In genomic region chr11:50768995-50769749, GRCm38 (mm10) we compare ENCODE assay signal across 8 mouse cellular contexts. TPM values are rescaled to one million over a fixed set of nuclear protein-coding genes. Genes with fewer than 3 reads are reported as not detected.
DNase-seq lines count a peak whose midpoint lies in the region; ATAC-seq and TF ChIP-seq lines count a peak whose summit lies in the region.

No protein-coding gene starts in this region.

- no peak overlapping the region for H3K27ac ChIP-seq in bone marrow macrophage, adult 2 months (ENCODE audit: insufficient read depth, low read depth, low read length)
- H3K27ac ChIP-seq in embryonic facial prominence, embryonic 15.5 days (replicated peaks), result 0 out of 2 replicates have a peak overlapping the region, but pooled peaks have one; percentile 2
- no peak overlapping the region for H3K27ac ChIP-seq in heart, embryonic 12.5 days (ENCODE audit: poor library complexity, severe bottlenecking)
- H3K27ac ChIP-seq in kidney, postnatal 0 days, result no peak overlapping the region
- no peak overlapping the region for H3K27ac ChIP-seq in liver, adult 2 months (replicated peaks; ENCODE audit: insufficient read depth, low read depth, low read length)

- TF ChIP-seq CTCF in bone marrow macrophage, adult 2 months (IDR thresholded peaks at IDR 0.05; ENCODE audit: low read depth, low read length), result peak; percentile 82
- peak; percentile 91 for TF ChIP-seq CTCF in kidney, postnatal 0 days (IDR thresholded peaks at IDR 0.05; ENCODE audit: low read depth)
- peak; percentile 88 for TF ChIP-seq CTCF in liver, adult 2 months (IDR thresholded peaks at IDR 0.05; ENCODE audit: low read depth, low read length)

- H3K27me3 ChIP-seq in embryonic facial prominence, embryonic 15.5 days, result peaks cover 7% of the 10 kb centered on the region; the same call in 1 of the 2 replicates
- H3K27me3 ChIP-seq in heart, embryonic 12.5 days (replicated peaks), result no peaks in the 10 kb centered on the region
- no peaks in the 10 kb centered on the region for H3K27me3 ChIP-seq in kidney, postnatal 0 days (ENCODE audit: insufficient read depth, low read length)
- H3K27me3 ChIP-seq in liver, adult 2 months (ENCODE audit: control insufficient read depth, insufficient read depth, low read length), result no peaks in the 10 kb centered on the region
- no peaks in the 10 kb centered on the region for H3K27me3 ChIP-seq in myocyte (ENCODE audit: control insufficient read depth, insufficient read depth, insufficient read length)

- H3K4me1 ChIP-seq in bone marrow macrophage, adult 2 months (ENCODE audit: control insufficient read depth, insufficient read depth, low read length), result no peaks in the 10 kb centered on the region
- peaks cover 4% of the 10 kb centered on the region; the same call in 1 of the 2 replicates for H3K4me1 ChIP-seq in embryonic facial prominence, embryonic 15.5 days
- peaks cover 17% of the 10 kb centered on the region; the same call in 1 of the 2 replicates for H3K4me1 ChIP-seq in heart, embryonic 12.5 days (replicated peaks)
- no peaks in the 10 kb centered on the region for H3K4me1 ChIP-seq in kidney, postnatal 0 days (replicated peaks; ENCODE audit: insufficient read depth, low read length)
- H3K4me1 ChIP-seq in liver, adult 2 months (ENCODE audit: control insufficient read depth, insufficient read depth, low read length), result no peaks in the 10 kb centered on the region; the same call in 1 of the 2 replicates

- peak; percentile 64 for ATAC-seq in embryonic facial prominence, embryonic 15.5 days (ENCODE audit: insufficient number of reproducible peaks, low FRiP score, low TSS enrichment, low read depth)
- ATAC-seq in heart, embryonic 12.5 days (ENCODE audit: insufficient number of reproducible peaks, low FRiP score), result peak; percentile 54
- peak; percentile 84 for ATAC-seq in kidney, postnatal 0 days (replicated peaks; ENCODE audit: low FRiP score, low read depth)

- H3K36me3 ChIP-seq in embryonic facial prominence, embryonic 15.5 days, result 0 out of 2 replicates have a peak, but pooled peaks cover 9% of the 10 kb centered on the region
- no peaks in the 10 kb centered on the region for H3K36me3 ChIP-seq in heart, embryonic 12.5 days
- H3K36me3 ChIP-seq in kidney, postnatal 0 days (ENCODE audit: insufficient read depth, low read length), result no peaks in the 10 kb centered on the region
- H3K36me3 ChIP-seq in liver, adult 2 months (ENCODE audit: control insufficient read depth, insufficient read depth, low read length), result no peaks in the 10 kb centered on the region
- peaks cover 5% of the 10 kb centered on the region for H3K36me3 ChIP-seq in myocyte (ENCODE audit: control insufficient read depth, insufficient read depth)

- H3K4me3 ChIP-seq in bone marrow macrophage, adult 2 months (ENCODE audit: insufficient read depth, low read length), result no peak overlapping the region
- peak overlapping the region; percentile 19; the same call in 1 of the 2 replicates for H3K4me3 ChIP-seq in embryonic facial prominence, embryonic 15.5 days (replicated peaks)
- peak overlapping the region; percentile 25 for H3K4me3 ChIP-seq in heart, embryonic 12.5 days
- no peak overlapping the region; the same call in 1 of the 2 replicates for H3K4me3 ChIP-seq in kidney, postnatal 0 days (replicated peaks; ENCODE audit: low read depth, low read length)
- no peak overlapping the region for H3K4me3 ChIP-seq in liver, adult 2 months (ENCODE audit: insufficient read depth, low read depth, low read length)
- H3K4me3 ChIP-seq in myocyte, result no peak overlapping the region

- H3ac ChIP-seq in myocyte (ENCODE audit: control insufficient read depth, insufficient read length), result no peak overlapping the region

- TF ChIP-seq POLR2A in bone marrow macrophage, adult 2 months (IDR thresholded peaks at IDR 0.05; ENCODE audit: borderline replicate concordance, low read depth, low read length), result no peak
- TF ChIP-seq POLR2A in liver, adult 2 months (IDR thresholded peaks at IDR 0.05; ENCODE audit: extremely low read depth, insufficient read depth, low read length), result no peak
- no peak for TF ChIP-seq POLR2A in myocyte (IDR thresholded peaks at IDR 0.05; ENCODE audit: insufficient read length, low read depth)

- no peaks in the 10 kb centered on the region for H3K9me3 ChIP-seq in embryonic facial prominence, embryonic 15.5 days (replicated peaks)
- no peaks in the 10 kb centered on the region for H3K9me3 ChIP-seq in heart, embryonic 12.5 days (replicated peaks)
- H3K9me3 ChIP-seq in kidney, postnatal 0 days (replicated peaks; ENCODE audit: low read length), result no peaks in the 10 kb centered on the region

- no peak overlapping the region for H3K9ac ChIP-seq in embryonic facial prominence, embryonic 15.5 days
- H3K9ac ChIP-seq in heart, embryonic 12.5 days, result peak overlapping the region; percentile 52; the same call in 1 of the 2 replicates
- H3K9ac ChIP-seq in kidney, postnatal 0 days (ENCODE audit: low read depth, low read length), result no peak overlapping the region
- no peak overlapping the region for H3K9ac ChIP-seq in liver, adult 2 months (ENCODE audit: low read depth, low read length)

- peak overlapping the region; percentile 42 for H3K4me2 ChIP-seq in embryonic facial prominence, embryonic 15.5 days (replicated peaks)
- peak overlapping the region; percentile 63 for H3K4me2 ChIP-seq in heart, embryonic 12.5 days
- H3K4me2 ChIP-seq in kidney, postnatal 0 days (ENCODE audit: low read length), result peak overlapping the region; percentile 47
- H3K4me2 ChIP-seq in myocyte (ENCODE audit: low read depth), result peak overlapping the region; percentile 61

- no peaks in the 10 kb centered on the region for H3K79me2 ChIP-seq in liver, adult 2 months (ENCODE audit: control insufficient read depth, insufficient read depth, low read length)
- H3K79me2 ChIP-seq in myocyte (ENCODE audit: control insufficient read depth, insufficient read depth), result no peaks in the 10 kb centered on the region

- peak; percentile 78 for DNase-seq in 416B (ENCODE audit: low read depth)
- DNase-seq in kidney, postnatal 0 days (ENCODE audit: low spot score), result peak; percentile 96
- DNase-seq in liver, adult 2 months (ENCODE audit: extremely low read depth, low read depth, low spot score), result peak; percentile 63
- DNase-seq in spleen, postnatal 4 days (ENCODE audit: low spot score in 2 of 2), result peak; percentile 63 to 89

- WGBS in embryonic facial prominence, embryonic 15.5 days, result 11% methylated on average over 14 of the region's 14 CpGs
- WGBS in heart, embryonic 12.5 days, result 14% methylated on average over 14 of the region's 14 CpGs
- 12% methylated on average over 14 of the region's 14 CpGs for WGBS in kidney, postnatal 0 days
- WGBS in liver, adult 2 months, result 9% methylated on average over 14 of the region's 14 CpGs

TF ChIP-seq in myocyte, 11 proteins besides CTCF, POLR2A, EP300 and RAD21:
- peak; percentile 16 for TF ChIP-seq POLR2AphosphoS2 (IDR thresholded peaks at IDR 0.05; ENCODE audit: insufficient read length, low read depth)
- no peak for TF ChIP-seq CEBPB (IDR thresholded peaks at IDR 0.05; ENCODE audit: insufficient read depth, poor library complexity, severe bottlenecking)
- peak; percentile 27 for TF ChIP-seq USF1 (IDR thresholded peaks at IDR 0.05; ENCODE audit: low read depth)

RNA-seq across cellular contexts. Expression of gene Zfp354c, which starts 58.4 kb away (rescaled TPM):
- 0.82 and 0.89 TPM in 2 replicates for polyA plus RNA-seq in bone marrow macrophage, adult 2 months (2012; ENCODE audit: insufficient read depth, insufficient read length, missing spikeins)
- 34.2 and 35.1 TPM in 2 replicates for polyA plus RNA-seq in embryonic facial prominence, embryonic 15.5 days (2015; fragmentation: Nextera tagmentation; extraction: Ambion mirVana)
- polyA plus RNA-seq in heart, embryonic 12.5 days (2016; fragmentation: Nextera tagmentation; extraction: Ambion mirVana), result 18.3 and 21.0 TPM in 2 replicates
- polyA plus RNA-seq in kidney, postnatal 0 days (2015; fragmentation: Nextera tagmentation; extraction: Ambion mirVana), result 12.8 and 13.1 TPM in 2 replicates
- 0.28 and 0.34 TPM in 2 replicates for total RNA-seq in liver, adult 2 months (2014; rRNA removed)
- polyA plus RNA-seq in liver, adult 2 months (2012; rRNA removed), result 0.05 and 0.10 TPM in 2 replicates
- polyA plus RNA-seq in myocyte (2012; fragmentation: generic; extraction: Trizol), result 1.6 TPM

Comparison
In these comparisons a context has a peak if more than half of its experiments do, and no peak if none do; other contexts are left out.
1. H3K4me3 ChIP-seq: peak in embryonic facial prominence, embryonic 15.5 days (single experiment) and heart, embryonic 12.5 days (single experiment); none in bone marrow macrophage, adult 2 months (single experiment), kidney, postnatal 0 days (single experiment), liver, adult 2 months (single experiment) and myocyte (single experiment).
2. Peak in every context shown above with its lines, with median percentiles within 50 percentile points of each other: DNase-seq, CTCF ChIP-seq, ATAC-seq and H3K4me2 ChIP-seq.